ENCODE assay signal across 13 mouse cellular contexts in genomic region chr4:95487323-95487722, GRCm38 (mm10).
DNase-seq lines count a peak whose midpoint lies in the region; ATAC-seq and TF ChIP-seq lines count a peak whose summit lies in the region.
"Had no signal": no experiment of that assay in that cellular context is flagged by ENCODE, and none has a peak within 500 bp of the region (broad histone marks: within the 10 kb centered on the region; RNA-seq: fewer than 3 reads in every experiment).

No protein-coding gene starts in this region.

- no peaks in the 10 kb centered on the region for H3K36me3 ChIP-seq in heart, embryonic 10.5 days
- no peaks in the 10 kb centered on the region for H3K36me3 ChIP-seq in heart, embryonic 11.5 days (ENCODE audit: control insufficient read depth, insufficient read depth, low read length)
- no peaks in the 10 kb centered on the region for H3K36me3 ChIP-seq in liver, embryonic 12.5 days
- H3K36me3 ChIP-seq in liver, embryonic 11.5 days (ENCODE audit: control insufficient read depth, insufficient read depth, low read length) = no peaks in the 10 kb centered on the region
- H3K36me3 ChIP-seq in liver, postnatal 0 days (replicated peaks; ENCODE audit: insufficient read depth, low read length) = no peaks in the 10 kb centered on the region
- H3K36me3 ChIP-seq: forebrain, embryonic 15.5 days; hindbrain, embryonic 13.5 days; midbrain, embryonic 12.5 days had no signal

- H3K4me3 ChIP-seq in heart, embryonic 10.5 days = no peak overlapping the region
- H3K4me3 ChIP-seq in heart, embryonic 11.5 days (ENCODE audit: low read depth, low read length) = no peak overlapping the region
- no peak overlapping the region for H3K4me3 ChIP-seq in liver, embryonic 12.5 days
- H3K4me3 ChIP-seq in liver, embryonic 11.5 days (ENCODE audit: low read depth, low read length) = no peak overlapping the region
- no peak overlapping the region; the same call in 1 of the 2 replicates for H3K4me3 ChIP-seq in liver, postnatal 0 days (ENCODE audit: low read depth, low read length)
- H3K4me3 ChIP-seq: forebrain, embryonic 15.5 days; hindbrain, embryonic 13.5 days; midbrain, embryonic 12.5 days had no signal

- peak overlapping the region; percentile 10; the same call in 1 of the 2 replicates for H3K27ac ChIP-seq in heart, embryonic 10.5 days
- H3K27ac ChIP-seq in heart, embryonic 11.5 days (ENCODE audit: low read depth, low read length) = no peak overlapping the region
- H3K27ac ChIP-seq in liver, embryonic 12.5 days = peak overlapping the region; percentile 59; the same call in 1 of the 2 replicates
- H3K27ac ChIP-seq in liver, embryonic 11.5 days (ENCODE audit: low read depth, low read length) = no peak overlapping the region; the same call in 1 of the 2 replicates
- H3K27ac ChIP-seq in liver, postnatal 0 days (ENCODE audit: low read depth) = peak overlapping the region; percentile 84
- H3K27ac ChIP-seq: forebrain, embryonic 15.5 days; hindbrain, embryonic 13.5 days; liver, embryonic 14.5 days; midbrain, embryonic 12.5 days had no signal

- TF ChIP-seq CTCF in liver, postnatal 0 days (IDR thresholded peaks at IDR 0.05; ENCODE audit: low read depth) = no peak

- WGBS in heart, embryonic 10.5 days = 53% methylated on average over 7 of the region's 7 CpGs
- 59% methylated on average over 7 of the region's 7 CpGs for WGBS in heart, embryonic 11.5 days (ENCODE audit: insufficient replicate concordance)
- 47% methylated on average over 7 of the region's 7 CpGs for WGBS in liver, embryonic 12.5 days (ENCODE audit: insufficient replicate concordance)
- WGBS in liver, embryonic 11.5 days = 47% methylated on average over 7 of the region's 7 CpGs
- WGBS in liver, postnatal 0 days (ENCODE audit: insufficient replicate concordance) = 44% methylated on average over 7 of the region's 7 CpGs

- ATAC-seq in heart, embryonic 11.5 days (replicated peaks; ENCODE audit: insufficient number of reproducible peaks, low FRiP score, low TSS enrichment) = no peak
- ATAC-seq in liver, embryonic 12.5 days = no peak
- ATAC-seq in liver, embryonic 11.5 days (replicated peaks; ENCODE audit: low FRiP score) = no peak
- ATAC-seq in liver, postnatal 0 days = peak; percentile 61
- ATAC-seq: forebrain, embryonic 15.5 days had no signal

- no peaks in the 10 kb centered on the region for H3K27me3 ChIP-seq in heart, embryonic 10.5 days (ENCODE audit: insufficient read depth, poor library complexity, severe bottlenecking)
- H3K27me3 ChIP-seq in heart, embryonic 11.5 days (ENCODE audit: control insufficient read depth, insufficient read depth, low read length) = no peaks in the 10 kb centered on the region
- H3K27me3 ChIP-seq in liver, embryonic 12.5 days (replicated peaks) = no peaks in the 10 kb centered on the region
- H3K27me3 ChIP-seq in liver, embryonic 11.5 days (replicated peaks; ENCODE audit: control insufficient read depth, insufficient read depth, low read length) = no peaks in the 10 kb centered on the region
- H3K27me3 ChIP-seq in liver, postnatal 0 days (ENCODE audit: insufficient read depth, low read length) = no peaks in the 10 kb centered on the region
- H3K27me3 ChIP-seq: forebrain, embryonic 15.5 days; hindbrain, embryonic 13.5 days; midbrain, embryonic 12.5 days had no signal

- H3K4me1 ChIP-seq in heart, embryonic 10.5 days = peaks cover 23% of the 10 kb centered on the region
- 0 out of 2 replicates have a peak, but pooled peaks cover 5% of the 10 kb centered on the region for H3K4me1 ChIP-seq in heart, embryonic 11.5 days (ENCODE audit: control insufficient read depth, insufficient read depth, low read length)
- peaks cover 8% of the 10 kb centered on the region; the same call in 1 of the 2 replicates for H3K4me1 ChIP-seq in liver, embryonic 12.5 days
- peaks cover 3% of the 10 kb centered on the region; the same call in 1 of the 2 replicates for H3K4me1 ChIP-seq in liver, embryonic 11.5 days (replicated peaks; ENCODE audit: control insufficient read depth, insufficient read depth, low read length)
- peaks cover 13% of the 10 kb centered on the region for H3K4me1 ChIP-seq in liver, postnatal 0 days (ENCODE audit: insufficient read depth)
- H3K4me1 ChIP-seq: forebrain, embryonic 15.5 days; hindbrain, embryonic 13.5 days; midbrain, embryonic 12.5 days had no signal

- DNase-seq in heart, embryonic 10.5 days (ENCODE audit: low spot score) = no peak
- no peak for DNase-seq in liver, embryonic 11.5 days (ENCODE audit: low spot score)
- DNase-seq in adrenal gland, postnatal 14 days = peak; percentile 23
- peak; percentile 16 for DNase-seq in liver, postnatal 0 days
- no peak for DNase-seq in right cerebral cortex, postnatal 36 days (ENCODE audit: low spot score in 2 of 2)
- no peak for DNase-seq in testis, postnatal 10 days (ENCODE audit: low spot score)
- DNase-seq: cerebellum, adult 9-11 months had no signal

- no peak for TF ChIP-seq EP300 in liver, postnatal 0 days (IDR thresholded peaks at IDR 0.05; ENCODE audit: low read depth)

- H3K9me3 ChIP-seq in heart, embryonic 10.5 days = no peaks in the 10 kb centered on the region
- H3K9me3 ChIP-seq in heart, embryonic 11.5 days (replicated peaks; ENCODE audit: control insufficient read depth, low read length) = no peaks in the 10 kb centered on the region
- no peaks in the 10 kb centered on the region for H3K9me3 ChIP-seq in liver, embryonic 12.5 days (replicated peaks)
- H3K9me3 ChIP-seq in liver, embryonic 11.5 days (ENCODE audit: control insufficient read depth, low read length) = no peaks in the 10 kb centered on the region
- H3K9me3 ChIP-seq in liver, postnatal 0 days (ENCODE audit: low read length) = no peaks in the 10 kb centered on the region
- H3K9me3 ChIP-seq: forebrain, embryonic 15.5 days; hindbrain, embryonic 13.5 days; midbrain, embryonic 12.5 days had no signal

- no peak overlapping the region for H3K4me2 ChIP-seq in heart, embryonic 11.5 days
- H3K4me2 ChIP-seq in liver, embryonic 12.5 days = no peak overlapping the region
- no peak overlapping the region for H3K4me2 ChIP-seq in liver, embryonic 11.5 days
- peak overlapping the region; percentile 39 for H3K4me2 ChIP-seq in liver, postnatal 0 days (ENCODE audit: low read depth, low read length)
- H3K4me2 ChIP-seq: forebrain, embryonic 15.5 days; hindbrain, embryonic 13.5 days; midbrain, embryonic 12.5 days had no signal

- H3K9ac ChIP-seq in heart, embryonic 11.5 days (ENCODE audit: low read depth, low read length) = no peak overlapping the region
- no peak overlapping the region for H3K9ac ChIP-seq in liver, embryonic 12.5 days
- no peak overlapping the region for H3K9ac ChIP-seq in liver, embryonic 11.5 days (ENCODE audit: low read depth, low read length)
- H3K9ac ChIP-seq in liver, postnatal 0 days (replicated peaks) = no peak overlapping the region
- H3K9ac ChIP-seq: forebrain, embryonic 15.5 days; hindbrain, embryonic 13.5 days; liver, embryonic 14.5 days; midbrain, embryonic 12.5 days had no signal

Comparison
In these comparisons a context has a peak if more than half of its experiments do, and no peak if none do; other contexts are left out.
1. DNase-seq: peak in adrenal gland, postnatal 14 days (single experiment) and liver, postnatal 0 days (single experiment); none in heart, embryonic 10.5 days (single experiment), liver, embryonic 11.5 days (single experiment), right cerebral cortex, postnatal 36 days (0 of 2) and testis, postnatal 10 days (single experiment).
2. H3K27ac ChIP-seq: peak in heart, embryonic 10.5 days (single experiment), liver, embryonic 12.5 days (single experiment) and liver, postnatal 0 days (single experiment); none in heart, embryonic 11.5 days (single experiment) and liver, embryonic 11.5 days (single experiment).